Mouse (Mus musculus) forebrain, embryonic 13.5 days (tissue): ENCODE results near the gene Gm20716. TPM values are rescaled to one million over a fixed set of nuclear protein-coding genes. Genes with fewer than 3 reads are reported as not detected.

Experiments used
- ATAC-seq: fragments of 200-750 bp; cut with Nextera tagmentation; 2 replicates; pipeline ENCODE4 v1.8.0; 2017
- H3K27ac ChIP-seq: fragments of 300-500 bp; sonication (generic); 2 replicates; pipeline ENCODE4 v1.5.1; 2015; ENCODE audit warnings: inconsistent platforms, mild to moderate bottlenecking, moderate library complexity
- H3K27me3 ChIP-seq: fragments of 300-500 bp; sonication (generic); 2 replicates; pipeline ENCODE4 v1.6.1; 2015; ENCODE audit warnings: mild to moderate bottlenecking, inconsistent platforms
- H3K36me3 ChIP-seq: fragments of 300-500 bp; sonication (generic); 2 replicates; pipeline ENCODE4 v1.6.1; 2015; ENCODE audit warnings: mild to moderate bottlenecking, inconsistent platforms; ENCODE audit not compliant: poor library complexity, severe bottlenecking
- H3K4me1 ChIP-seq: fragments of 300-500 bp; sonication (generic); 2 replicates; pipeline ENCODE4 v1.6.1; 2015; ENCODE audit warnings: inconsistent platforms
- H3K4me2 ChIP-seq: fragments of 300-500 bp; sonication (generic); 2 replicates; pipeline ENCODE4 v1.6.1; 2015; ENCODE audit warnings: inconsistent platforms, mild to moderate bottlenecking, moderate library complexity
- H3K4me3 ChIP-seq: fragments of 300-500 bp; sonication (generic); 2 replicates; pipeline ENCODE4 v1.5.1; 2015; ENCODE audit warnings: mild to moderate bottlenecking, inconsistent platforms
- H3K9ac ChIP-seq: fragments of 300-500 bp; sonication (generic); 2 replicates; pipeline ENCODE4 v1.6.1; 2015; ENCODE audit warnings: mild to moderate bottlenecking, inconsistent platforms
- H3K9me3 ChIP-seq: fragments of 300-500 bp; sonication (generic); replicated peaks from 2 replicates; pipeline ENCODE4 v1.6.1; 2016; ENCODE audit warnings: inconsistent platforms
- WGBS: fragments of 180-500 bp; shearing (Covaris S2); methylation state at CpG from one replicate; pipeline ENCODE4 v1.1.7; 2015; 5-methylcytosine and 5-hydroxymethylcytosine counted together
- polyA plus RNA-seq: library from polyadenylated mRNA; unstranded; fragments of >200 nt; fragmentation: Nextera tagmentation; extraction: Ambion mirVana; gene quantifications from 2 replicates; pipeline ENCODE4 v1.2.1, GENCODE M21; 2015

Gene Gm20716
- polyA plus RNA-seq, 1 experiment from 2014 or later = 26.9 TPM

- peaks cover 34% of the 10 kb centered on the region for H3K36me3 ChIP-seq
- no peak overlapping the region for H3K4me3 ChIP-seq
- H3K9ac ChIP-seq = no peak overlapping the region
- H3K4me2 ChIP-seq = no peak overlapping the region
- H3K27me3 ChIP-seq = no peaks in the 10 kb centered on the region
- H3K4me1 ChIP-seq = peaks cover 58% of the 10 kb centered on the region
- no peak overlapping the region for H3K27ac ChIP-seq
- no peak for ATAC-seq
- WGBS = 95% methylated on average over 2 of the region's 2 CpGs
- H3K9me3 ChIP-seq = no peaks in the 10 kb centered on the region
These were observed 38.3 kb downstream of the Gm20716 start for GRCm38 (mm10) chr2:168191856-168192255.

- 30% methylated on average over 7 of the region's 7 CpGs for WGBS
- H3K27ac ChIP-seq = no peak overlapping the region
- no peak overlapping the region for H3K9ac ChIP-seq
- H3K4me1 ChIP-seq = no peaks in the 10 kb centered on the region
- H3K9me3 ChIP-seq = no peaks in the 10 kb centered on the region
- no peak overlapping the region for H3K4me3 ChIP-seq
- ATAC-seq = no peak
- H3K27me3 ChIP-seq = no peaks in the 10 kb centered on the region
- peaks cover 37% of the 10 kb centered on the region for H3K36me3 ChIP-seq
- H3K4me2 ChIP-seq = no peak overlapping the region
These were observed 54.2 kb downstream of the Gm20716 start for GRCm38 (mm10) chr2:168175946-168176345.

- Histone ChIP-seq H3K27me3 (no peaks in the 10 kb centered on the region), H3K36me3 (peaks cover 13% of the 10 kb centered on the region; the same call in 1 of the 2 replicates), H3K4me2 (no peak overlapping the region), H3K4me1 (peaks cover 23% of the 10 kb centered on the region), H3K9ac (no peak overlapping the region), H3K9me3 (no peaks in the 10 kb centered on the region), H3K27ac (no peak overlapping the region), H3K4me3 (no peak overlapping the region)
- peak; percentile 44; the same call in 1 of the 2 replicates for ATAC-seq
- WGBS = 12% methylated on average over 13 of the region's 13 CpGs
These were observed 59.9 kb downstream of the Gm20716 start for GRCm38 (mm10) chr2:168170167-168170685.

GRCm38 (mm10) chr2:168169800-168170113 lies 60.4 kb downstream of the Gm20716 start:
- Histone ChIP-seq H3K27ac (no peak overlapping the region), H3K9me3 (no peaks in the 10 kb centered on the region), H3K4me3 (no peak overlapping the region), H3K4me2 (no peak overlapping the region), H3K9ac (no peak overlapping the region), H3K27me3 (no peaks in the 10 kb centered on the region), H3K36me3 (peaks cover 10% of the 10 kb centered on the region; the same call in 1 of the 2 replicates), H3K4me1 (peaks cover 23% of the 10 kb centered on the region)
- no peak for ATAC-seq
- 7% methylated on average over 9 of the region's 9 CpGs for WGBS

GRCm38 (mm10) chr2:168168892-168169799 lies 61.0 kb downstream of the Gm20716 start:
- Histone ChIP-seq H3K4me1 (peaks cover 23% of the 10 kb centered on the region), H3K27me3 (no peaks in the 10 kb centered on the region), H3K9me3 (no peaks in the 10 kb centered on the region), H3K36me3 (peaks cover 6% of the 10 kb centered on the region; the same call in 1 of the 2 replicates), H3K4me3 (no peak overlapping the region), H3K9ac (no peak overlapping the region), H3K27ac (0 out of 2 replicates have a peak overlapping the region, but pooled peaks have one; percentile 11), H3K4me2 (no peak overlapping the region)
- no peak for ATAC-seq
- 37% methylated on average over 9 of the region's 9 CpGs for whole genome bisulfite sequencing

- Histone ChIP-seq H3K9ac (no peak overlapping the region), H3K4me3 (no peak overlapping the region), H3K9me3 (no peaks in the 10 kb centered on the region), H3K4me1 (peaks cover 23% of the 10 kb centered on the region), H3K27ac (no peak overlapping the region), H3K4me2 (no peak overlapping the region), H3K27me3 (no peaks in the 10 kb centered on the region), H3K36me3 (no peaks in the 10 kb centered on the region)
- WGBS = 58% methylated on average over 3 of the region's 3 CpGs
- ATAC-seq = no peak
These were observed 62.4 kb downstream of the Gm20716 start for GRCm38 (mm10) chr2:168167781-168168180.

GRCm38 (mm10) chr2:168166750-168167460 lies 63.3 kb downstream of the Gm20716 start:
- H3K9ac ChIP-seq = no peak overlapping the region

GRCm38 (mm10) chr2:168161978-168162377 lies 68.2 kb downstream of the Gm20716 start:
- Histone ChIP-seq H3K27ac (no peak overlapping the region), H3K4me2 (peak overlapping the region; percentile 51), H3K9ac (0 out of 2 replicates have a peak overlapping the region, but pooled peaks have one; percentile 40), H3K4me3 (peak overlapping the region; percentile 20), H3K9me3 (no peaks in the 10 kb centered on the region), H3K4me1 (peaks cover 22% of the 10 kb centered on the region), H3K27me3 (peaks cover 6% of the 10 kb centered on the region), H3K36me3 (no peaks in the 10 kb centered on the region)
- no peak for ATAC-seq
- WGBS = 8% methylated on average over 14 of the region's 14 CpGs

More at GRCm38 (mm10) chr2:168166750-168167460, 63.3 kb downstream of the Gm20716 start:
- peaks cover 26% of the 10 kb centered on the region for H3K4me1 ChIP-seq
- H3K36me3 ChIP-seq = no peaks in the 10 kb centered on the region
- H3K27ac ChIP-seq = no peak overlapping the region
- no peak overlapping the region for H3K4me2 ChIP-seq
- no peaks in the 10 kb centered on the region for H3K27me3 ChIP-seq
- H3K9me3 ChIP-seq = no peaks in the 10 kb centered on the region
- no peak for ATAC-seq
- WGBS = 45% methylated on average over 21 of the region's 21 CpGs
- H3K4me3 ChIP-seq = no peak overlapping the region

- ATAC-seq = peak; percentile 37; the same call in 1 of the 2 replicates
These were observed 68.6 kb downstream of the Gm20716 start for GRCm38 (mm10) chr2:168161514-168161971.

GRCm38 (mm10) chr2:168160370-168160930 lies 69.7 kb downstream of the Gm20716 start:
- Histone ChIP-seq H3K9ac (no peak overlapping the region), H3K27ac (no peak overlapping the region), H3K4me1 (peaks cover 30% of the 10 kb centered on the region), H3K4me3 (no peak overlapping the region), H3K27me3 (peaks cover 6% of the 10 kb centered on the region), H3K9me3 (no peaks in the 10 kb centered on the region), H3K36me3 (no peaks in the 10 kb centered on the region), H3K4me2 (no peak overlapping the region)
- no peak for ATAC-seq
- 86% methylated on average over 9 of the region's 9 CpGs for WGBS

More at GRCm38 (mm10) chr2:168161514-168161971, 68.6 kb downstream of the Gm20716 start:
- Histone ChIP-seq H3K27me3 (peaks cover 6% of the 10 kb centered on the region), H3K27ac (no peak overlapping the region), H3K36me3 (no peaks in the 10 kb centered on the region), H3K9ac (peak overlapping the region; percentile 40; the same call in 1 of the 2 replicates), H3K4me1 (peaks cover 20% of the 10 kb centered on the region), H3K9me3 (no peaks in the 10 kb centered on the region), H3K4me3 (peak overlapping the region; percentile 20), H3K4me2 (peak overlapping the region; percentile 51)
- WGBS = 1% methylated on average over 11 of the region's 11 CpGs

- Histone ChIP-seq H3K27me3 (peaks cover 6% of the 10 kb centered on the region), H3K4me3 (peak overlapping the region; percentile 21), H3K4me1 (peaks cover 43% of the 10 kb centered on the region), H3K27ac (no peak overlapping the region), H3K9me3 (no peaks in the 10 kb centered on the region), H3K36me3 (no peaks in the 10 kb centered on the region), H3K4me2 (peak overlapping the region; percentile 56), H3K9ac (peak overlapping the region; percentile 46; the same call in 1 of the 2 replicates)
- ATAC-seq = peak; percentile 32; the same call in 1 of the 2 replicates
- 2% methylated on average over 22 of the region's 25 CpGs for WGBS
These were observed 71.1 kb downstream of the Gm20716 start for GRCm38 (mm10) chr2:168158911-168159711.
